Mouse (Mus musculus): ENCODE measurements around the gene Stt3a.

GRCm38 (mm10) chr9:36769048-36769413, 1.6 kb upstream of the Stt3a start:
- no peak for TF ChIP-seq CTCF (IDR thresholded peaks at IDR 0.05; ENCODE audit: low read depth)
- no peak for TF ChIP-seq EP300 (IDR thresholded peaks at IDR 0.05; ENCODE audit: low read depth)

Measured in liver, embryonic 14.5 days (tissue).